Mouse (Mus musculus): ENCODE measurements at regions not wholly inside any gene's neighbourhood (a gene's known extent, or its start where the extent isn't known, plus 50 kb on each side); places are given as distances from the start of the nearest gene placed in this dataset.

DNA sequence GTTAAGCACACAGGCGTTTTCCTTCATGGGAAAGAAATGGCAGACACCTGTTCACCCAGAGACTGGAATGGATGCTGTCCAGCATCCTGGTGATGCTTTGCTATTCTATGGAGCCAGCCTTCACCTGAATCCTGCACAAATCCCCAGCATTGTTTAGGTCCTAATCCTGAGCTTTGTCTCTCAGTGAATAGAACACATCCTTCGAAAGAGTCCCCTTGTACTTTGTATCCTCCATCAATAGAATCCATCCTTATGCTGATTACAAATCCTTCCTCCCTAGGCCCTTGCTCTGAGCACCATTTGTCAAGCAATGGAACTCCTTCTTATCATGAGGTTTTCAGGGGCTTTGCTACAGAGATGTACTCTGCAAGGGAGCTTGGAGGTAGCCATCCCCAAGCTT is 292.1 kb downstream of the Rwdd3 start:
- H3K4me3 ChIP-seq (replicated peaks in 1 of 3; ENCODE audit: low read depth in 2 of 3, low read length in 2 of 3, poor library complexity in 1 of 3) = no peak overlapping the region
- H3K36me3 ChIP-seq (replicated peaks in 1 of 2; ENCODE audit: control insufficient read depth in 1 of 2, insufficient read depth in 1 of 2, low read length in 1 of 2) = no peaks in the 10 kb centered on the region
- no peaks in the 10 kb centered on the region for H3K4me1 ChIP-seq (ENCODE audit: control insufficient read depth in 1 of 2, insufficient read depth in 2 of 2)
- H3K9me3 ChIP-seq (replicated peaks; ENCODE audit: low read length) = peaks cover 71% of the 10 kb centered on the region
- DNase-seq (ENCODE audit: extremely low read depth) = no peak
- H3K4me2 ChIP-seq (ENCODE audit: insufficient read depth, low read depth, poor library complexity, severe bottlenecking) = no peak overlapping the region
- in situ Hi-C loops (cut with MboI; ENCODE audit: low pct_ligation_motif_present, low pct_unique_long_range_greater_than_20kb, low sequenced_read_pairs) (no loop called here), dilution Hi-C loops (cut with MboI; ENCODE audit: extremely low pct_ligation_motif_present, extremely low pct_unique_long_range_greater_than_20kb, low sequenced_read_pairs) (no loop called here)
- TF ChIP-seq ZC3H11A (IDR thresholded peaks at IDR 0.05; ENCODE audit: low read depth, low read length) = no peak
- no peak for TF ChIP-seq CHD2 (IDR thresholded peaks at IDR 0.05; ENCODE audit: low read length)
- TF ChIP-seq GABPA (IDR thresholded peaks at IDR 0.05; ENCODE audit: insufficient replicate concordance, low read depth, low read length) = no peak
- no peak for TF ChIP-seq ZMIZ1 (IDR thresholded peaks at IDR 0.05; ENCODE audit: low read depth, low read length)
- TF ChIP-seq TCF12 (IDR thresholded peaks at IDR 0.05; ENCODE audit: low read depth, low read length) = no peak
- no peak for TF ChIP-seq BHLHE40 (IDR thresholded peaks at IDR 0.05; ENCODE audit: low read depth, low read length)
- no peak for TF ChIP-seq POLR2A (IDR thresholded peaks at IDR 0.05; ENCODE audit: low read depth, low read length)
- no peak for TF ChIP-seq HCFC1 (IDR thresholded peaks at IDR 0.05; ENCODE audit: low read depth, low read length)
- TF ChIP-seq TBP (conservative IDR thresholded peaks at IDR 0.05; ENCODE audit: low read depth, low read length) = no peak
- no peak for TF ChIP-seq ETS1 (conservative IDR thresholded peaks at IDR 0.05; ENCODE audit: low read depth, low read length)
- no peak for TF ChIP-seq IRF4 (IDR thresholded peaks at IDR 0.05; ENCODE audit: low read depth, low read length)
- H3K79me2 ChIP-seq (replicated peaks; ENCODE audit: control insufficient read depth, extremely low read depth, insufficient read depth, poor library complexity, severe bottlenecking) = no peaks in the 10 kb centered on the region
- no peaks in the 10 kb centered on the region for H3K27me3 ChIP-seq (replicated peaks)
- H3K9ac ChIP-seq (ENCODE audit: insufficient read depth, low read depth) = no peak overlapping the region
- H3K27ac ChIP-seq (ENCODE audit: insufficient read depth, low read depth) = no peak overlapping the region

DNA sequence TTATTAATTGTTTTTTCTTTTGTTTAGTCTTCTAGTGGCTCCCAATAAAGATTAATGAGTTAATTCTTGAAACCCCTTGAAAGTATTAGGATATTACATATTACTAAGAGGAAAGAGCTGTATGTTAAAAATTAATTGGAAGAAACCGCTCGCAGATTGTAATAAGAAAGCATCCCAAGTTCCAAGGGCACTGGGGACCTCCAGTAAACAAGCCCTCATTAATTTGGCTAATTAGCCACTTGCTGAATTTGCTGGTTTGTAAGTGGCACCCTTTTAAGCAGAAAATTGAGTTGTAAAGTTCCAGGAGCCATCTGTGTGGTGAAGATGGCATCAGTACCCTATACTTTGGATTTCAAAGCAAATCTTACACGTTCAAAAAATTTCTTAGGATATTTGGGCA is 295.8 kb downstream of the Rwdd3 start:
- H3K79me2 ChIP-seq (replicated peaks; ENCODE audit: control insufficient read depth, extremely low read depth, insufficient read depth, poor library complexity, severe bottlenecking) = no peaks in the 10 kb centered on the region
- H3K27ac ChIP-seq (ENCODE audit: insufficient read depth, low read depth) = no peak overlapping the region
- peaks cover 73% of the 10 kb centered on the region for H3K9me3 ChIP-seq (replicated peaks; ENCODE audit: low read length)
- no peak for DNase-seq (ENCODE audit: extremely low read depth)
- H3K36me3 ChIP-seq (replicated peaks in 1 of 2; ENCODE audit: control insufficient read depth in 1 of 2, insufficient read depth in 1 of 2, low read length in 1 of 2) = no peaks in the 10 kb centered on the region
- no peaks in the 10 kb centered on the region for H3K4me1 ChIP-seq (ENCODE audit: control insufficient read depth in 1 of 2, insufficient read depth in 2 of 2)
- H3K27me3 ChIP-seq (replicated peaks) = no peaks in the 10 kb centered on the region
- no peak overlapping the region for H3K4me2 ChIP-seq (ENCODE audit: insufficient read depth, low read depth, poor library complexity, severe bottlenecking)
- dilution Hi-C loops (cut with MboI; ENCODE audit: extremely low pct_ligation_motif_present, extremely low pct_unique_long_range_greater_than_20kb, low sequenced_read_pairs) (no loop called here), in situ Hi-C loops (cut with MboI; ENCODE audit: low pct_ligation_motif_present, low pct_unique_long_range_greater_than_20kb, low sequenced_read_pairs) (no loop called here)
- TF ChIP-seq MYC (IDR thresholded peaks at IDR 0.05; ENCODE audit: low read depth, low read length) (no peak), IRF4 (IDR thresholded peaks at IDR 0.05; ENCODE audit: low read depth, low read length) (no peak), ZMIZ1 (IDR thresholded peaks at IDR 0.05; ENCODE audit: low read depth, low read length) (no peak), NRF1 (IDR thresholded peaks at IDR 0.05; ENCODE audit: low read depth, low read length) (no peak), ZNF384 (IDR thresholded peaks at IDR 0.05; ENCODE audit: low read depth, low read length) (no peak), USF1 (IDR thresholded peaks at IDR 0.05; ENCODE audit: low read depth, low read length) (no peak), E2F4 (IDR thresholded peaks at IDR 0.05; ENCODE audit: insufficient replicate concordance, low read depth, low read length) (no peak)
- H3K9ac ChIP-seq (ENCODE audit: insufficient read depth, low read depth) = no peak overlapping the region
- no peak overlapping the region for H3K4me3 ChIP-seq (replicated peaks in 1 of 3; ENCODE audit: low read depth in 2 of 3, low read length in 2 of 3, poor library complexity in 1 of 3)
